Mouse (Mus musculus) hindbrain, embryonic 11.5 days (tissue): ENCODE results near the gene Dcun1d3. TPM values are rescaled to one million over a fixed set of nuclear protein-coding genes. Genes with fewer than 3 reads are reported as not detected.

Experiments used
- ATAC-seq: fragments of 200-750 bp; cut with Nextera tagmentation; 2 replicates; pipeline ENCODE4 v1.8.0; 2017; ENCODE audit warnings: mild to moderate bottlenecking, moderate TSS enrichment, moderate library complexity; ENCODE audit not compliant: low FRiP score
- DNase-seq: peaks from one replicate; pipeline ENCODE4 v3.0.0-alpha.2; 2015; ENCODE audit warnings: low spot score
- H3K27ac ChIP-seq: fragments of 300-500 bp; sonication (generic); 2 replicates; pipeline ENCODE4 v1.5.1; 2014; ENCODE audit warnings: mild to moderate bottlenecking, low read depth, low read length
- H3K27me3 ChIP-seq: fragments of 300-500 bp; sonication (generic); 2 replicates; pipeline ENCODE4 v1.6.1; 2014; ENCODE audit warnings: mild to moderate bottlenecking, low read length, moderate library complexity, mixed read lengths; ENCODE audit not compliant: control insufficient read depth, insufficient read depth
- H3K36me3 ChIP-seq: fragments of 300-500 bp; sonication (generic); 2 replicates; pipeline ENCODE4 v1.6.1; 2014; ENCODE audit warnings: mild to moderate bottlenecking, low read length, moderate library complexity, mixed read lengths; ENCODE audit not compliant: control insufficient read depth, insufficient read depth
- H3K4me1 ChIP-seq: fragments of 300-500 bp; sonication (generic); replicated peaks from 2 replicates; pipeline ENCODE4 v1.6.1; 2014; ENCODE audit warnings: low read length, mixed read lengths; ENCODE audit not compliant: control insufficient read depth, insufficient read depth
- H3K4me2 ChIP-seq: fragments of 300-500 bp; sonication (generic); replicated peaks from 2 replicates; pipeline ENCODE4 v1.6.1; 2014; ENCODE audit warnings: mild to moderate bottlenecking, low read depth, low read length
- H3K4me3 ChIP-seq: fragments of 300-500 bp; sonication (generic); 2 replicates; pipeline ENCODE4 v1.5.1; 2014; ENCODE audit warnings: low read depth, low read length
- H3K9ac ChIP-seq: fragments of 300-500 bp; sonication (generic); 2 replicates; pipeline ENCODE4 v1.6.1; 2014; ENCODE audit warnings: low read depth, low read length
- H3K9me3 ChIP-seq: fragments of 300-500 bp; sonication (generic); 2 replicates; pipeline ENCODE4 v1.6.1; 2016; ENCODE audit warnings: low read length; ENCODE audit not compliant: control insufficient read depth
- WGBS: fragments of 180-500 bp; shearing (Covaris S2); extraction: QIAGEN DNeasy Blood & Tissue Kit; methylation state at CpG from one replicate; pipeline ENCODE4 v1.1.7; 2014; 5-methylcytosine and 5-hydroxymethylcytosine counted together
- polyA plus RNA-seq: library from polyadenylated mRNA; unstranded; fragments of >200 nt; fragmentation: Nextera tagmentation; extraction: Ambion mirVana; gene quantifications from 2 replicates; pipeline ENCODE4 v1.2.1, GENCODE M21; 2014

The Dcun1d3 gene
- 10.0 and 11.8 TPM in 2 replicates for polyA plus RNA-seq

DNA sequence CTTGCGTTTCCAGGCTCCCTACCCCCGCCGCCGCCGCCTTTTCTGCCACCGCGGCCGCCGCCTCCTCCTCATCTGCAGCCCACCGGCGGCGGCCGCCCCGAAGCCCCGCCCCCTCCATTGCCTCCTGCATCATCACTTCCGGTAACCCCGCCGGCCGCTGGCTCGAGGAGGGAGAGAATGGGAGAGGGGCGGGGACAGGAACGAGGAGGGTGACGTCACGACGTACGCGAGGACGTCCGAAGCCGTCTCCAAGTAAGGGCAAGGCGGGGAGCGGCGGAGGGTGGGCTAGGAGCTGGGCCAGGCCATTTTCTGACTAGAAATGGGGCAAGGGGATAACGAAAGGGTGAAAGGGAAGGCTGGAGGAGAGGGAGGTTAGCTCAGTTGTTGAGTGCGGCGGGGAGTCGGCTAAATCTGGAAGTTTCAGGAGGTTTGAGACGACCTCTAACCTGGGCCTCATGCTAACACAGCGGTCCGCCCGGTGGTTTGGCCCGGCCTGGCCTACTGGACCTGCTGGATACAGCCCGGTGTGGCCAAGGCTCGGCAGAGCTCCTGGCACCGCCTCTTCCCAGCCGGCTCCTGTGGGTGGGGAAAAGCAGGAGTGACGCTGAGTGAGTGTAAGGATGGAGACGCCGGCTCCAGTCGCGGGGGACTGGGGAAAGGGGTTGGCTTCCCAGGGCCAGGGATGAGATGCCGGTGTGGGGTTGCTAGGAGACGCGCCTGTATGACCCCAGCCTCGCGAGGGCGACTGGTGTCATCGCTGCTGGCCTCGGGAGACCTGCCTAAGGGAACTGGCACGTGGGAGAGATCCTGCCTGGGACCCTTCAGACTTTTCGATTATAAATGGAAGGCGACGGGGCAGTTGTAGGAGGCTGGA is at the start of gene Dcun1d3, which contains the start of gene Lyrm1:
Dcun1d3 (minus strand) TSS at position 660 of the 874 bp plus-strand sequence.
Lyrm1 (plus strand) TSS at position 223 of the 874 bp plus-strand sequence.
- peak; percentile 99 for DNase-seq
- H3K9ac ChIP-seq = peak within 1 kb of the TSS; percentile 82

DNA sequence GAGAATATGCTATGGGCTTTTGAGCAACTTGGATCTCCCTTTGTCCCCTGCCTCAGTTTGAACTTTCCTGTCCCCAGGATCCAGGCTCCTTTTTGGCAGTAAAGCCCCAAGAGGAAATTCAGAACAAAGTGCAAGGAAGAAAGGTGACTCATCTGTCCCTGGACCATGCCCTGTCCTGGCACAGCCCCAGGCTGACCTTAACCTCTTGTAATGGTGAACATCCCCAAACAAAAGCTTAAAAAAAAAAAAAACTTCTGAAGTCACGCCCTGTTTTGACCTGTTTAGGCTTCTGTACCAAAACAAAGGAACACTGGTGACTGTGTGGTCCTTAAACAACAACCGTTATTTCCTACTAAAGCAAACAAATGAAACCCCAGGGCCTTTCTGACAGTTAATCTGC is 45.5 kb upstream of the Dcun1d3 start:
- H3K27ac ChIP-seq = no peak overlapping the region
- WGBS = 60% methylated on average over 2 of the region's 2 CpGs
- no peaks in the 10 kb centered on the region for H3K4me1 ChIP-seq
- H3K36me3 ChIP-seq = no peaks in the 10 kb centered on the region
- no peak overlapping the region for H3K9ac ChIP-seq
- ATAC-seq = no peak
- DNase-seq = no peak
- no peaks in the 10 kb centered on the region for H3K27me3 ChIP-seq
- no peak overlapping the region for H3K4me3 ChIP-seq
- H3K4me2 ChIP-seq = no peak overlapping the region
- no peaks in the 10 kb centered on the region for H3K9me3 ChIP-seq

More for the DNA sequence above, at the start of gene Dcun1d3, which contains the start of gene Lyrm1:
- H3K4me2 ChIP-seq = peak within 1 kb of the TSS; percentile 64
- no peaks in the 10 kb centered on the region for H3K27me3 ChIP-seq
- H3K9me3 ChIP-seq = no peaks in the 10 kb centered on the region
- no peaks in the 10 kb centered on the region for H3K4me1 ChIP-seq
- peak within 1 kb of the TSS; percentile 86 for H3K27ac ChIP-seq
- WGBS = under 1% methylated on average over 62 of the region's 63 CpGs
- peak within 1 kb of the TSS; percentile 81 for H3K4me3 ChIP-seq
- ATAC-seq = peak; percentile 98
- H3K36me3 ChIP-seq = no peaks in the 10 kb centered on the region

DNA sequence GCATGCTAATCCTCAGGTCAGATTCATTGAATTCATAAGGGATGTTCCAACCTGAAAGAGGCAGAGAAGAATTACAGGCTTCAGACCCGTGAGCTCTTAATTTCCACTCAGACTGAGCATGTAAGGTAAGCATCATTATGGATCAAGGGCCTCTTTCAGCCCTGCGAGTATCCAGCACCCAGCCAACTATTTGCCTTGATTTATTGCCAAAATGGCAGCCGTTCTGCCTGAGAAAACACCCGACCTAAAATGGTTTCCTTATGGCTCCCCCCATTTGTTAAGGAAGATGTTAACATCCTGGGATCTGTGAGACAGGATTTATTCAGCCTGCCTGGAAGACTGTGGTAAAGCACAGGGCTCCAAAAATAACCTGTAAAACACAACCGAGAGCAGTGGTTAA is 40.9 kb upstream of the Dcun1d3 start:
- WGBS = 85% methylated on average over 5 of the region's 5 CpGs
- Histone ChIP-seq H3K27ac (no peak overlapping the region), H3K4me2 (no peak overlapping the region), H3K9ac (no peak overlapping the region), H3K4me3 (no peak overlapping the region), H3K27me3 (no peaks in the 10 kb centered on the region), H3K4me1 (no peaks in the 10 kb centered on the region), H3K36me3 (no peaks in the 10 kb centered on the region), H3K9me3 (no peaks in the 10 kb centered on the region)
- no peak for DNase-seq
- no peak for ATAC-seq

DNA sequence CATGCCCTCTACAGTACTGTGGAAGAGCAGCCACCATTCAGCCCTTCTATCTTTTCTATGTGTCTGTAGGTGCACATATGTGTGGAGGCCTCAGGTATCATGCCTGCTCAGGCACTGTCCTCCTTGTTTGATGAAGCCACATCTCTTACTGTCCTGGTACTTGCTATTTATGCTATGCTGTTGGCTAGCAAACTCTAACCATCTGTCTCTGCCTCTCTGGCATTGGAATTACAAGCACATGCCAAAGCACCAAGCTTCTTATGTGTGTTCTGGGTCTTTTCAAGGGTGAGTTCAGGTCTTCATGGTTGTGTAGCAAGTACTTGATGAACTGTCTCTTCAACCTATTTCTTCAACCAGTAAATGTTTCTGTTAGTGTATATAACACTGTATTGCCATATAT is 40.2 kb upstream of the Dcun1d3 start:
- Histone ChIP-seq H3K27me3 (no peaks in the 10 kb centered on the region), H3K9ac (no peak overlapping the region), H3K27ac (no peak overlapping the region), H3K9me3 (no peaks in the 10 kb centered on the region), H3K36me3 (no peaks in the 10 kb centered on the region), H3K4me1 (no peaks in the 10 kb centered on the region), H3K4me3 (no peak overlapping the region), H3K4me2 (no peak overlapping the region)
- ATAC-seq (no peak), DNase-seq (no peak)

DNA sequence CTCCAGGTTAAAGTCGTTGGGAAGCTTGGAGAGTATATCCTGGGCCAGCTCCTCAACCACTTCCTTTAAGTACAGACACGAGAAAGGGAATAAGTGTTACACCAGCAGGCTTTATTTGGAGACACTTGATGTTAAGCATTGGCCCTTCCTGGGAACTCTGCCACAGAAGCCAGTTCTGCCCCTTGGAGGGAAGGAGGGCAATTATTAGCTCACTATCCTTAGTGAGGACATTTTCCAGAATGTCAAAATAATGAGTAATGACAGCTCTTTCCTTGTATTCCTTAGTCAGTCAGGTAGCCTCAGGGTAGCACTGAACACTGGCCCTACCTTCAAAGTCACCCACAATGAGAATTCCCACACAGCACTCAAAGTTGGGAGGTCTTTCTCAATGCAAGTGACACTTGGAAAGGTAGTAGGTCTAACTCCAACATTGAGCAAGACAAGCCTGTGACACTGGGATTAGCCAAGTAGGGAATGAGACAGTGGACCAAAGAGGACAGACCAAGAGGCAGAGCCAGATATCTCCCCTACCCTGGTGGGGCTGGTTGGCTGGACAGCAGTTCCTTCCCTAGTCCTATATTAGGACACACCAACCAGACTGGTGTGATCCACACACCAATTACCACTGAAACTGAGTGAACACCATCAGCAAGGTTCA is 32.8 kb upstream of the Dcun1d3 start:
- Histone ChIP-seq H3K9ac (no peak overlapping the region), H3K4me2 (no peak overlapping the region), H3K4me1 (no peaks in the 10 kb centered on the region), H3K9me3 (no peaks in the 10 kb centered on the region), H3K27me3 (no peaks in the 10 kb centered on the region), H3K27ac (no peak overlapping the region), H3K36me3 (no peaks in the 10 kb centered on the region), H3K4me3 (no peak overlapping the region)
- 70% methylated on average over 2 of the region's 2 CpGs for WGBS
- DNase-seq = no peak
- ATAC-seq = no peak

DNA sequence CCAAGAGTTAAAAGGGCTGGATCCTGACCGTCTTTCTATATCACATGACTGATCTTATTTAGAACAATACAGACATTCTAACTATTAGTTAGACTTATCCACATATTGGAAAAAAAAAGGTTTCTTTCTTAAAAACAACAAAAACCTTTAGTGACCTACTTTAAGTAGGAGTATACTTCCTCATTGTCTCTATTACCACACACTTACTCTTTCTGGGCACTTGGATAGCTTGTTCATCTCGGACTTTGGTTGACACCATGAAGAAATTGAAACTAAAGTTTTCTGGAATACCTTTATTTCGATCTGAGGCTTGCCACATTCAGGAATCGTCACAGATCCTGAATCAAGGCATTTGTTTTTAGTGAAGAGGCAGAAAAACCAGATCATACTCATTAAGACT is 25.0 kb upstream of the Dcun1d3 start:
- Histone ChIP-seq H3K27ac (no peak overlapping the region), H3K4me3 (no peak overlapping the region), H3K9me3 (no peaks in the 10 kb centered on the region), H3K9ac (no peak overlapping the region), H3K4me1 (no peaks in the 10 kb centered on the region), H3K27me3 (no peaks in the 10 kb centered on the region), H3K4me2 (no peak overlapping the region), H3K36me3 (no peaks in the 10 kb centered on the region)
- DNase-seq (no peak), ATAC-seq (no peak)
- WGBS = 85% methylated on average over 4 of the region's 4 CpGs

DNA sequence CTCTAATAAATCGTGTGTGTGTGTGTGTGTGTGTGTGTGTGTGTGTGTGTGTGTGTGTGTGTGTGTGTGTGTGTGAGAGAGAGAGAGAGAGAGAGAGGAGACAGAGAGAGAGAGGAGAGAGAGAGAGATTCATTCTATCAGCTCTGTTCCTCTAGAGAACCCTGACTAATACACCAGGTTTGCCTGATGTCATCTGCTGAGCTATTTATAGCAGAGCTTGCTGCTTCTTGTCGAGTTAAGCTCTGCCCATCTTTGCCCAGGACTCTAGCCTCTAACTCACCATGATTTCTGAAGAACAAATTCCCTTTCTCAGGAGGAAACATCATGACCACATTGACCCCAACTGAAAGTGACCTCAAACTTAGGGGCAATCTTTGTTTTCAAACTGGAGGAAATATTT is 24.4 kb upstream of the Dcun1d3 start:
- no peaks in the 10 kb centered on the region for H3K36me3 ChIP-seq
- H3K27ac ChIP-seq = no peak overlapping the region
- WGBS = 75% methylated on average over 2 of the region's 2 CpGs
- no peak overlapping the region for H3K4me2 ChIP-seq
- ATAC-seq = no peak
- DNase-seq = no peak
- H3K27me3 ChIP-seq = no peaks in the 10 kb centered on the region
- no peaks in the 10 kb centered on the region for H3K9me3 ChIP-seq
- no peaks in the 10 kb centered on the region for H3K4me1 ChIP-seq
- H3K9ac ChIP-seq = no peak overlapping the region
- no peak overlapping the region for H3K4me3 ChIP-seq

DNA sequence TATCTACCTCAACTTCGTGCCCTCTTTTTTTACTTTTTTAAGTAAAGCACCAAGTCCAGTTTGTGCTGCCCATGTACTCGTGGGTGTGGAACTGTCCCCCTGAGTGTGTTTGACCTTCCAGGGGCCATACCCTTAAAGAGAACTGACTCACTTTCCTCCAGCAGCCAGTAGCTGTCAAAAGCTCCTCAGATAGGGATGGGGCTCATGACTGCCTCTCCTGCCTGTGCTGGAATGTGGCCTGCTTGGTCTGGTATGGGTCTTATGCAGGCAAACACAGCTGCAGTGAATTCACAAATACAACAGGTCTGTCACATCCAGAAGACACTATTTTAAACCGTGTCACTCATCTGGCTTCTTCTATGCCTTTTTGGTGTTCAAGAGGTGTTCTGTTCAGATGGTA is 15.6 kb upstream of the Dcun1d3 start:
- Histone ChIP-seq H3K4me2 (no peak overlapping the region), H3K4me1 (no peaks in the 10 kb centered on the region), H3K9ac (no peak overlapping the region), H3K27ac (no peak overlapping the region), H3K9me3 (no peaks in the 10 kb centered on the region), H3K4me3 (no peak overlapping the region), H3K36me3 (no peaks in the 10 kb centered on the region), H3K27me3 (no peaks in the 10 kb centered on the region)
- ATAC-seq = no peak
- DNase-seq = no peak
- WGBS = 79% methylated on average over 3 of the region's 3 CpGs
